Mouse (Mus musculus) hindbrain, embryonic 14.5 days (tissue): ENCODE data around the gene Dennd1a. TPM values are rescaled to one million over a fixed set of nuclear protein-coding genes. Genes with fewer than 3 reads are reported as not detected.

ENCODE experiments used
- ATAC-seq: fragments of 200-750 bp; cut with Nextera tagmentation; 2 replicates; pipeline ENCODE4 v1.8.0; 2017; ENCODE audit warnings: moderate number of reproducible peaks, mild to moderate bottlenecking, moderate TSS enrichment, moderate library complexity; ENCODE audit not compliant: low FRiP score
- DNase-seq: peaks from one replicate; pipeline ENCODE4 v3.0.0-alpha.2; 2015; ENCODE audit warnings: low spot score
- H3K27ac ChIP-seq: fragments of 300-500 bp; sonication (generic); 2 replicates; pipeline ENCODE4 v1.5.1; 2014; ENCODE audit warnings: mild to moderate bottlenecking, moderate library complexity
- H3K27me3 ChIP-seq: fragments of 300-500 bp; sonication (generic); 2 replicates; pipeline ENCODE4 v1.6.1; 2014; ENCODE audit warnings: mild to moderate bottlenecking, low read length, mixed read lengths; ENCODE audit not compliant: control insufficient read depth, insufficient read depth
- H3K36me3 ChIP-seq: fragments of 300-500 bp; sonication (generic); replicated peaks from 2 replicates; pipeline ENCODE4 v1.6.1; 2014; ENCODE audit not compliant: control insufficient read depth, insufficient read depth
- H3K4me1 ChIP-seq: fragments of 300-500 bp; sonication (generic); replicated peaks from 2 replicates; pipeline ENCODE4 v1.6.1; 2014; ENCODE audit warnings: antibody characterized with exemption, low read length, mixed read lengths; ENCODE audit not compliant: control insufficient read depth, insufficient read depth
- H3K4me2 ChIP-seq: fragments of 300-500 bp; sonication (generic); replicated peaks from 2 replicates; pipeline ENCODE4 v1.6.1; 2014; ENCODE audit warnings: mild to moderate bottlenecking, moderate library complexity
- H3K4me3 ChIP-seq: fragments of 300-500 bp; sonication (generic); replicated peaks from 2 replicates; pipeline ENCODE4 v1.5.1; 2014; ENCODE audit warnings: mild to moderate bottlenecking, low read length
- H3K9ac ChIP-seq: fragments of 300-500 bp; sonication (generic); 2 replicates; pipeline ENCODE4 v1.6.1; 2014
- H3K9me3 ChIP-seq: fragments of 300-500 bp; sonication (generic); 2 replicates; pipeline ENCODE4 v1.6.1; 2016; ENCODE audit warnings: low read length; ENCODE audit not compliant: control insufficient read depth
- WGBS: fragments of 180-500 bp; shearing (Covaris S2); extraction: QIAGEN DNeasy Blood & Tissue Kit; methylation state at CpG from one replicate; pipeline ENCODE4 v1.1.7; 2014; 5-methylcytosine and 5-hydroxymethylcytosine counted together
- polyA plus RNA-seq: library from polyadenylated mRNA; unstranded; fragments of >200 nt; fragmentation: Nextera tagmentation; extraction: Ambion mirVana; gene quantifications from 2 replicates; pipeline ENCODE4 v1.2.1, GENCODE M21; 2014

Gene Dennd1a
- polyA plus RNA-seq, 1 experiment from 2014 or later: 16.7 TPM

GRCm38 (mm10) chr2:37767080-37767547, 520.1 kb downstream of the Dennd1a start:
- Histone ChIP-seq H3K4me3 (no peak overlapping the region), H3K4me1 (peaks cover 16% of the 10 kb centered on the region), H3K36me3 (no peaks in the 10 kb centered on the region), H3K27me3 (no peaks in the 10 kb centered on the region), H3K27ac (no peak overlapping the region; the same call in none of the 2 replicates), H3K4me2 (no peak overlapping the region), H3K9ac (no peak overlapping the region), H3K9me3 (no peaks in the 10 kb centered on the region)
- no peak for DNase-seq
- ATAC-seq: no peak
- WGBS: 1% methylated on average over 9 of the region's 9 CpGs

DNA sequence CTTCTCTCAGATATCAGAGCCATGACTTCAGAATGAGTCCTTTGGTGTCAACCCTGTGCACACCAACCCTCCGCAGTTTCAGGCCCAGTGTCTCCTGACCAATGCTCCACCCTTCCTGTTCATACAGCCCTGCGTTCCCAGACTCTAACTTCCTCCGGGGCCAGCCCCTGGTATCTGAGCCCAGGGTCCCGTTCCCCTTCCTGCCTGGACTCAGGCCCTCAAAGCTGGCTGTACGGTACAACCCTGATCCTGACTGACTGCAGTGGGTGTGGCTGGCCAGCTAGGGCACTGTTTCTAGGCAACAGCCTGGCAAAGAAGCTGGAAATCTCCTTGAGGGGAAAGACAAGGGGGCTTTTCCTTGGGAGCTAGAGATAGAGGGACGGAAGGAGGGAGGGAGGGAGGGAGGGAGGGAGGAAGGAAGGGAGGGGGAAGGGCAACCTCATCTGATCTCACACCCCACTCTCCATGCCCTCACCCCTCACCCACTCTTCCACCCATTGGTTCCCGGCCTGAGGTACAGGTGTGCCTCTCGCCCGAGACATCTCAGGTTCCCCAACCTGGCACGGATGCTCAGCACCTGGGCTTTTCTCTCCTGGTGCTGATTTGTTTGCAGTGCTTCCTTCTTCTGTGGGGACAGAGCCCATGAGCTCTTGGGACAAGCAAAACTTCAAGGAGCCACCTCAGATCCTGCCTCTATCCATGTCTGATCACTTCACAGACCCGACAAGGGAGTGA, 521.0 kb downstream of the Dennd1a start:
- DNase-seq (no peak), ATAC-seq (no peak)

GRCm38 (mm10) chr2:37765082-37765483, 522.1 kb downstream of the Dennd1a start:
- Histone ChIP-seq H3K4me3 (no peak overlapping the region), H3K4me1 (peaks cover 10% of the 10 kb centered on the region; the same call in 1 of the 2 replicates), H3K27me3 (no peaks in the 10 kb centered on the region), H3K9ac (no peak overlapping the region), H3K27ac (no peak overlapping the region), H3K9me3 (no peaks in the 10 kb centered on the region), H3K36me3 (no peaks in the 10 kb centered on the region), H3K4me2 (no peak overlapping the region)
- DNase-seq: no peak
- WGBS: 21% methylated on average over 21 of the region's 21 CpGs
- ATAC-seq: no peak

More for the DNA sequence above, 521.0 kb downstream of the Dennd1a start:
- H3K27me3 ChIP-seq: no peaks in the 10 kb centered on the region
- 38% methylated on average over 10 of the region's 11 CpGs for WGBS
- H3K36me3 ChIP-seq: no peaks in the 10 kb centered on the region
- H3K4me2 ChIP-seq: no peak overlapping the region
- no peak overlapping the region for H3K9ac ChIP-seq
- H3K4me3 ChIP-seq: no peak overlapping the region
- H3K27ac ChIP-seq: no peak overlapping the region; the same call in 1 of the 2 replicates
- peaks cover 13% of the 10 kb centered on the region for H3K4me1 ChIP-seq
- H3K9me3 ChIP-seq: no peaks in the 10 kb centered on the region

- H3K27ac ChIP-seq: no peak overlapping the region
- no peaks in the 10 kb centered on the region for H3K36me3 ChIP-seq
- H3K4me2 ChIP-seq: no peak overlapping the region
- no peak overlapping the region for H3K9ac ChIP-seq
- DNase-seq (no peak), ATAC-seq (no peak)
- peaks cover 10% of the 10 kb centered on the region; the same call in 1 of the 2 replicates for H3K4me1 ChIP-seq
- WGBS: 87% methylated on average over 2 of the region's 2 CpGs
- H3K9me3 ChIP-seq: no peaks in the 10 kb centered on the region
- no peaks in the 10 kb centered on the region for H3K27me3 ChIP-seq
- H3K4me3 ChIP-seq: no peak overlapping the region
Observed at GRCm38 (mm10) chr2:37764514-37764913, 522.7 kb downstream of the Dennd1a start.

- Histone ChIP-seq H3K27ac (no peak overlapping the region), H3K9ac (no peak overlapping the region), H3K36me3 (no peaks in the 10 kb centered on the region), H3K4me3 (no peak overlapping the region), H3K27me3 (no peaks in the 10 kb centered on the region), H3K4me1 (peaks cover 12% of the 10 kb centered on the region), H3K4me2 (no peak overlapping the region), H3K9me3 (no peaks in the 10 kb centered on the region)
- WGBS: 26% methylated on average over 3 of the region's 3 CpGs
- no peak for ATAC-seq
- no peak for DNase-seq
Observed at GRCm38 (mm10) chr2:37763638-37764037, 523.6 kb downstream of the Dennd1a start.

DNA sequence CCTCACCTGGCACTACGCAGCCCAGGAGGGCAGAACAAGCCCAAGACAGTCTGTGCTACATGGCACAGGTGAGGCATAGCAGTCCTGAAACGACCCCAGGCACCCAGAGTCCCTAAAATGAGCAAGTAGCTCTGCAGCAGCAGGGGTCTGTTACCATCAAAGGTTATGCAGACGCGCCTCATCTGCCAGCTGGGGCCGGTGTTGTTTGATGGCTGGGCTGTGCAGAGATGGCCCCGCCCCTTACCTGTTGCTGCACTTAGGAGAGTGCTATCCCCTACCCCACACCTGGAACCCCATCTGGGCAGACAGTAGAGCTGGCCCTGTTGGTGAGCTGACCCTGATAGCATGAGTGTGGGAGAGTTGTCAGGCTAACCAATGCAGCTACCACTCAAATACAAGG, 526.6 kb downstream of the Dennd1a start:
- Histone ChIP-seq H3K27me3 (no peaks in the 10 kb centered on the region), H3K4me1 (peaks cover 11% of the 10 kb centered on the region), H3K9ac (no peak overlapping the region), H3K27ac (no peak overlapping the region), H3K36me3 (no peaks in the 10 kb centered on the region), H3K9me3 (no peaks in the 10 kb centered on the region), H3K4me3 (no peak overlapping the region), H3K4me2 (no peak overlapping the region)
- DNase-seq (no peak), ATAC-seq (no peak)
- WGBS: 37% methylated on average over 6 of the region's 6 CpGs

- no peaks in the 10 kb centered on the region for H3K36me3 ChIP-seq
- peak overlapping the region; percentile 35 for H3K9ac ChIP-seq
- peak overlapping the region; percentile 30 for H3K4me2 ChIP-seq
- DNase-seq (no peak), ATAC-seq (peak; percentile 46; the same call in 1 of the 2 replicates)
- peaks cover 10% of the 10 kb centered on the region for H3K4me1 ChIP-seq
- H3K9me3 ChIP-seq: no peaks in the 10 kb centered on the region
- H3K27ac ChIP-seq: 0 out of 2 replicates have a peak overlapping the region, but pooled peaks have one; percentile 1
- no peaks in the 10 kb centered on the region for H3K27me3 ChIP-seq
- no peak overlapping the region for H3K4me3 ChIP-seq
- WGBS: 5% methylated on average over 21 of the region's 21 CpGs
Observed at GRCm38 (mm10) chr2:37758343-37759015, 528.7 kb downstream of the Dennd1a start.

- peaks cover 10% of the 10 kb centered on the region for H3K4me1 ChIP-seq
- H3K27me3 ChIP-seq: no peaks in the 10 kb centered on the region
- no peak overlapping the region for H3K4me3 ChIP-seq
- no peaks in the 10 kb centered on the region for H3K36me3 ChIP-seq
- H3K4me2 ChIP-seq: no peak overlapping the region
- H3K9me3 ChIP-seq: no peaks in the 10 kb centered on the region
- no peak for ATAC-seq
- DNase-seq: no peak
- H3K27ac ChIP-seq: 0 out of 2 replicates have a peak overlapping the region, but pooled peaks have one; percentile 1
- no peak overlapping the region for H3K9ac ChIP-seq
- WGBS: 80% methylated on average over 4 of the region's 4 CpGs
Observed at GRCm38 (mm10) chr2:37757784-37758183, 529.4 kb downstream of the Dennd1a start.

- ATAC-seq (no peak), DNase-seq (no peak)
- Histone ChIP-seq H3K4me2 (no peak overlapping the region), H3K9me3 (no peaks in the 10 kb centered on the region), H3K27me3 (no peaks in the 10 kb centered on the region), H3K9ac (no peak overlapping the region), H3K4me1 (peaks cover 10% of the 10 kb centered on the region), H3K27ac (no peak overlapping the region), H3K36me3 (no peaks in the 10 kb centered on the region), H3K4me3 (no peak overlapping the region)
- 87% methylated on average over 5 of the region's 5 CpGs for WGBS
Observed at GRCm38 (mm10) chr2:37757016-37757415, 530.2 kb downstream of the Dennd1a start.
